Mouse (Mus musculus) heart, embryonic 14.5 days (tissue): ENCODE measurements around the gene Tex44. TPM values are rescaled to one million over a fixed set of nuclear protein-coding genes. Genes with fewer than 3 reads are reported as not detected.
A peak's percentile ranks its signal among the peaks of the same experiment; 100 is the strongest.

Experiments used
- ATAC-seq: fragments of 200-750 bp; cut with Nextera tagmentation; 2 replicates; pipeline ENCODE4 v1.8.0; 2017; ENCODE audit warnings: low read depth, moderate TSS enrichment; ENCODE audit not compliant: insufficient number of reproducible peaks, insufficient read depth, low FRiP score
- H3K27ac ChIP-seq, 2 experiments: fragments of 200-500 bp in 1 of 2; fragments of 300-500 bp in 1 of 2; sonication (generic) in 1 of 2; replicated peaks in 1 of 2; 2 replicates each; pipeline ENCODE4 v1.5.1; 2012 to 2014; ENCODE audit warnings: low read depth in 2 of 2, low read length in 2 of 2, control low read depth in 1 of 2, mild to moderate bottlenecking in 1 of 2, mixed read lengths in 1 of 2; ENCODE audit not compliant: control insufficient read depth in 1 of 2, insufficient read depth in 1 of 2
- H3K27me3 ChIP-seq: fragments of 300-500 bp; sonication (generic); 2 replicates; pipeline ENCODE4 v1.6.1; 2014; ENCODE audit warnings: mild to moderate bottlenecking, low read length, control low read depth; ENCODE audit not compliant: control insufficient read depth, insufficient read depth
- H3K36me3 ChIP-seq: fragments of 300-500 bp; sonication (generic); 2 replicates; pipeline ENCODE4 v1.6.1; 2014; ENCODE audit warnings: mild to moderate bottlenecking, control low read depth, low read length, mixed read lengths; ENCODE audit not compliant: control insufficient read depth, insufficient read depth
- H3K4me1 ChIP-seq, 2 experiments: fragments of 200-500 bp in 1 of 2; fragments of 300-500 bp in 1 of 2; sonication (generic) in 1 of 2; 2 replicates each; pipeline ENCODE4 v1.6.1; 2012 to 2014; ENCODE audit warnings: low read length in 2 of 2, control low read depth in 1 of 2, mixed read lengths in 1 of 2; ENCODE audit not compliant: control insufficient read depth in 2 of 2, insufficient read depth in 2 of 2
- H3K4me2 ChIP-seq: fragments of 300-500 bp; sonication (generic); 2 replicates; pipeline ENCODE4 v1.6.1; 2014; ENCODE audit warnings: mild to moderate bottlenecking, low read length
- H3K4me3 ChIP-seq, 2 experiments: fragments of 200-500 bp in 1 of 2; fragments of 300-500 bp in 1 of 2; sonication (generic) in 1 of 2; 2 replicates each; pipeline ENCODE4 v1.5.1; 2012 to 2014; ENCODE audit warnings: low read length in 2 of 2, mild to moderate bottlenecking in 2 of 2, control low read depth in 1 of 2, low read depth in 1 of 2, moderate library complexity in 1 of 2; ENCODE audit not compliant: control insufficient read depth in 1 of 2, insufficient read depth in 1 of 2
- H3K9ac ChIP-seq: fragments of 300-500 bp; sonication (generic); 2 replicates; pipeline ENCODE4 v1.6.1; 2014; ENCODE audit warnings: mild to moderate bottlenecking, low read length
- H3K9me3 ChIP-seq: fragments of 300-500 bp; sonication (generic); 2 replicates; pipeline ENCODE4 v1.6.1; 2016; ENCODE audit warnings: low read length, control low read depth; ENCODE audit not compliant: control insufficient read depth
- WGBS: fragments of 180-500 bp; shearing (Covaris S2); extraction: QIAGEN DNeasy Blood & Tissue Kit; methylation state at CpG from one replicate; pipeline ENCODE4 v1.1.7; 2014; 5-methylcytosine and 5-hydroxymethylcytosine counted together
- polyA plus RNA-seq: library from polyadenylated mRNA; unstranded; fragments of >200 nt; fragmentation: Nextera tagmentation; extraction: Ambion mirVana; gene quantifications from 2 replicates; pipeline ENCODE4 v1.2.1, GENCODE M21; 2014

Tex44 gene
- polyA plus RNA-seq, 1 experiment from 2014 or later, result not detected

DNA sequence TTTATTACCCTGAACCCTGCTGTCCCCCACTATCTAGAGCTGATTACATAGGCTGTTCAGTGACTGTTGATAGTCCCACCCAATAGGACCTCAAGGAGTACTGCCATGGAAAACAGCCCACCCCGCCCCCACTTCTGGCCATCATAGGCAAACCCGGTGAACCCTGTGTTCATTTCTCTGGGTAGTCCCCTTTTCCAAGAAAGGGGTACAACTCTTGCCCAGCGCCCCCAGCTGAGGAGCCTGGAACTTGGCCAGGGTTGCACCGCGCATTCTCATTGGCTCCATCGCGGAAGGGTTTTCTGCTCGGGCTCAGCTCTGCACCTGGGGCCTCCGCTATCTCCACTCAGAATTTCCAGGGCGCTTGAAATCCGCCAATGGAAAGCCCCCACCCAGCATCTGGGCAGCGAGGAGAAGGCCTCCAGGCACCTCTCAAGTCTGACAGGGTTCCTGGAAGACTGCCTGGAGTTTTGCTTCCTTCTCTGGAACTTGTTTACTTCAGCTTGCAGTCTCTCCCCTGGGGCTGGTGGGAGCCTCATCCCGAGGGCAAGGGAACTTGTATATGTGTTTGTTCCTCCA, 21.6 kb downstream of the Tex44 start:
- peak overlapping the region; percentile 69 to 76 for H3K27ac ChIP-seq
- peak overlapping the region; percentile 40 for H3K4me2 ChIP-seq
- no peaks in the 10 kb centered on the region for H3K36me3 ChIP-seq
- H3K4me3 ChIP-seq, result no peak overlapping the region
- H3K9me3 ChIP-seq, result no peaks in the 10 kb centered on the region
- H3K4me1 ChIP-seq, result peaks cover 26 to 31% of the 10 kb centered on the region in 2 experiments
- WGBS, result 19% methylated on average over 13 of the region's 13 CpGs
- no peaks in the 10 kb centered on the region for H3K27me3 ChIP-seq
- H3K9ac ChIP-seq, result peak overlapping the region; percentile 35
- ATAC-seq, result no peak

DNA sequence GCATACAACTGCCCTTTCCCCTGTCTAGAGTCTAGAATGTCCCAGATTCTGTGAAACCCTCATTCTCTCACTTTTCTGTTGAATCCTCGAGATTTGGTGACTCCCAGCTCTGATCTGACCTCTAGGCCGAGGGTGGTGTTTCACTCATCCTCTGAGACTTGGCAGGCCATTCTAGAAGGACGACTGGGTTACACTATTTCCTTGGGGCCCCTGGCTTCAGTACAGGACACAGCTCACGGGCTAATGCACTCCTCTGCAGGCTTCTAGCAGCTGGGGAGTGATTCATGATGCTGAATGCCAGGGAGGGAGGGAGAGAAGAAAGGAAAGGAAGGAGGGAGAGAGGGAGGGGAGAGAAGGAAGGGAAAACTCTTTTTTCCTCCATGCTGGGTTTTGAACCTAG, 22.1 kb downstream of the Tex44 start:
- ATAC-seq, result no peak
- WGBS, result 23% methylated on average over 4 of the region's 4 CpGs

DNA sequence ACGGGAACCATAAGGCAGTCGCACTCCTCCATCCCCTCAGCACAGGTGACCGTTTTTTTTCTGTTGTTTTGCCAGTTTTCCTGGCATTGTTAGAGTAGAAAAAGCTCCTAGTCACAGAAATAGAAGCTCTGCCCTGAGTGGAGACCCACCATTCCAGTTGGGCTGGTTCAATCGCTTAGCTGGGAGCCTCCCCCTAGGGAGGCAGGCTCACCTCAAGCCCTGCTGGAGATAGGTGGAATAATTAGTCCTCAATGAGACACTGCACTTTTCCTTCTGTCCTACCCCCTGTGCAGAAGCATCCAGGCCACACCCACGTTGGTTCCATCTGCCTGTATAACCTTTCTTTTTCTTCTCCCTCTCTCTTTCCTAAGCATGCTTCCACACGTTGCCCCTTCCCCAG, 23.8 kb downstream of the Tex44 start:
- no peak for ATAC-seq
- H3K27ac ChIP-seq, result no peak overlapping the region
- WGBS, result 51% methylated on average over 6 of the region's 6 CpGs

More for the DNA sequence above, 22.1 kb downstream of the Tex44 start:
- peak overlapping the region; percentile 35; the same call in 1 of the 2 replicates for H3K9ac ChIP-seq
- H3K9me3 ChIP-seq, result no peaks in the 10 kb centered on the region
- peaks cover 21 to 25% of the 10 kb centered on the region in 2 experiments for H3K4me1 ChIP-seq
- H3K4me2 ChIP-seq, result peak overlapping the region; percentile 40
- no peak overlapping the region for H3K4me3 ChIP-seq
- H3K27ac ChIP-seq, result peak overlapping the region; percentile 69 to 76
- no peaks in the 10 kb centered on the region for H3K27me3 ChIP-seq
- H3K36me3 ChIP-seq, result no peaks in the 10 kb centered on the region

DNA sequence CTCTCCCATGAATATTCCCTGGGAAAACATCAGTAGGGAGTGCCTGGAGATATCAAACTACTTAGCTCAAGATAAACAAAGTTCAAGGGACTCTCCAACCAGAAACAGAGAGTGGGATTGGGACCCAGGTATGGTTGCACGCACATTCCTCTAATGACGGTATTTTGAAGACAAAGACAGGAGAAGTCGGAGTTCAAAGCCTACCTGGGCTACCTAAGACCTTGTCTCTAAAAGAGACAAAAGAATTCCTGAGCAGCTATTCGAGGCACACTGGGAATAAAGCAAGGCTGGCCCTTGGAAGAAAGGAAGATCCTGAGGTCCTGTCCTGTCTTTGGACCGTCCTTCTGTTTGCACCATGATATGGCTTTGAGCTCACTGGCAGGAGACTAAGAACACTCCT, 26.6 kb downstream of the Tex44 start:
- H3K4me3 ChIP-seq, result no peak overlapping the region
- H3K27me3 ChIP-seq, result no peaks in the 10 kb centered on the region
- WGBS, result 68% methylated on average over 5 of the region's 5 CpGs
- no peak overlapping the region for H3K4me2 ChIP-seq
- H3K4me1 ChIP-seq, result peaks cover 8% of the 10 kb centered on the region in 2 experiments
- no peaks in the 10 kb centered on the region for H3K9me3 ChIP-seq
- no peak for ATAC-seq
- no peak overlapping the region for H3K27ac ChIP-seq
- H3K36me3 ChIP-seq, result no peaks in the 10 kb centered on the region
- H3K9ac ChIP-seq, result no peak overlapping the region

More for the DNA sequence above, 23.8 kb downstream of the Tex44 start:
- Histone ChIP-seq H3K9ac (no peak overlapping the region), H3K4me3 (no peak overlapping the region), H3K9me3 (no peaks in the 10 kb centered on the region), H3K36me3 (no peaks in the 10 kb centered on the region), H3K4me1 (peaks cover 12 to 14% of the 10 kb centered on the region in 2 experiments), H3K27me3 (no peaks in the 10 kb centered on the region), H3K4me2 (no peak overlapping the region)

DNA sequence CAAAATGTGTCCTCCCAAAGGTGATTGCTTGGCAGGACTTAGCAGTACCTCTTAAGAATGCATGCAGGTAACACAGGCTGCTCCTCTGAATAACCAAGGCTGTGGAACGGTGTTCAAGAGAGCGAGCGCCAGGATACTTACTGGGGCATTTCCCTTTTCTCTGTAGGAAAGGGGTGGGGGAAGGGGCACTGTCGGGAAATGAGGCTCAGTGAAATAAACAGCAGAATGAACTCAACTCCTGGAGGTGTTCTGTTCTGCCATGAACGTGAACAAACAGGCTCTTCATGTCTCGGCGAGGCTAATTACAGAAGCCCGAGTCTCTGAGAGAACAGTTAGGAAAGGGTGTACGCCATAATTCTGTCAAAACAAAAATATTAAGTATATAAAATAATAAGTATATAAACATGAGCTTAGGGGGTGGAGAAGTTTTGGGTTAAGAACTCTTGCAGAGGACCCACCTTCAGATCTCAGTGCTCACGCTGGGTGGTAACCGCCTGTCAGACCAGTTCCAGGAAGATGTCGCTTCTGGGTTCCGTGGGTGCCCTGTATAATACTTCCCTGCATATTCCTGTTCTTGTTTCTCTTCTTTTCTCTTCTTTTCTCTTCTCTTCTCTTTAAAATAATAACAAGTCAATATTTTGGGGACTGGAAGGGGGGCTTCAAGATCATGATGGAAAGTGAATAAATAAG, 30.9 kb downstream of the Tex44 start:
- Histone ChIP-seq H3K9me3 (no peaks in the 10 kb centered on the region), H3K4me1 (no peaks in the 10 kb centered on the region), H3K4me2 (no peak overlapping the region), H3K27me3 (no peaks in the 10 kb centered on the region), H3K36me3 (no peaks in the 10 kb centered on the region), H3K4me3 (no peak overlapping the region), H3K9ac (no peak overlapping the region), H3K27ac (no peak overlapping the region)
- 76% methylated on average over 13 of the region's 13 CpGs for WGBS
- ATAC-seq, result no peak

- WGBS, result 79% methylated on average over 4 of the region's 4 CpGs
- no peak for ATAC-seq
Observed at GRCm38 (mm10) chr1:86459371-86459770, 33.2 kb downstream of the Tex44 start.

GRCm38 (mm10) chr1:86464223-86464874, 38.2 kb downstream of the Tex44 start:
- H3K9ac ChIP-seq, result no peak overlapping the region; the same call in 1 of the 2 replicates
- no peaks in the 10 kb centered on the region for H3K9me3 ChIP-seq
- peak overlapping the region in 1 of 2 experiments; percentile 61; a peak in 2 of 4 replicates for H3K27ac ChIP-seq
- H3K4me2 ChIP-seq, result no peak overlapping the region
- no peaks in the 10 kb centered on the region for H3K36me3 ChIP-seq
- peaks cover 6 to 17% of the 10 kb centered on the region in 2 experiments for H3K4me1 ChIP-seq
- no peak for ATAC-seq
- H3K4me3 ChIP-seq, result no peak overlapping the region
- 60% methylated on average over 9 of the region's 9 CpGs for WGBS
- H3K27me3 ChIP-seq, result no peaks in the 10 kb centered on the region

More at GRCm38 (mm10) chr1:86459371-86459770, 33.2 kb downstream of the Tex44 start:
- Histone ChIP-seq H3K27me3 (no peaks in the 10 kb centered on the region), H3K27ac (no peak overlapping the region), H3K9me3 (no peaks in the 10 kb centered on the region), H3K36me3 (no peaks in the 10 kb centered on the region), H3K4me3 (no peak overlapping the region), H3K4me1 (no peaks in the 10 kb centered on the region), H3K9ac (no peak overlapping the region), H3K4me2 (no peak overlapping the region)
